Mouse (Mus musculus): ENCODE measurements around the gene Ptprg.

- TF ChIP-seq EP300 (IDR thresholded peaks at IDR 0.05; ENCODE audit: low read depth), result no peak
- TF ChIP-seq CTCF (IDR thresholded peaks at IDR 0.05; ENCODE audit: low read depth), result no peak
These were observed 339.3 kb downstream of the Ptprg start for GRCm38 (mm10) chr14:11892621-11893020.
